Mouse (Mus musculus) spleen, adult 2 months (tissue): Measurements from ENCODE around the gene Yars. TPM values are rescaled to one million over a fixed set of nuclear protein-coding genes. Genes with fewer than 3 reads are reported as not detected.

Experiments used
- DNase-seq, 2 experiments: peaks; one replicate each; pipeline versions ENCODE4 v3.0.0 to v3.0.0-alpha.2; 2012 to 2021; ENCODE audit warnings: low spot score in 2 of 2, low read depth in 1 of 2
- H3K27ac ChIP-seq: fragments of 200-500 bp; 2 replicates; pipeline ENCODE4 v1.5.1; 2012; ENCODE audit warnings: low read length, inconsistent platforms; ENCODE audit not compliant: insufficient read depth
- H3K27me3 ChIP-seq: fragments of 200-500 bp; 2 replicates; pipeline ENCODE4 v1.6.1; 2012; ENCODE audit warnings: mild to moderate bottlenecking, moderate library complexity, low read length, inconsistent platforms; ENCODE audit not compliant: control insufficient read depth, insufficient read depth
- H3K36me3 ChIP-seq: fragments of 200-500 bp; 2 replicates; pipeline ENCODE4 v1.6.1; 2012; ENCODE audit warnings: mild to moderate bottlenecking, low read length, inconsistent platforms; ENCODE audit not compliant: control insufficient read depth, insufficient read depth
- H3K4me1 ChIP-seq: fragments of 200-500 bp; 2 replicates; pipeline ENCODE4 v1.6.1; 2011; ENCODE audit warnings: inconsistent platforms; ENCODE audit not compliant: control insufficient read depth, insufficient read depth, insufficient read length
- H3K4me3 ChIP-seq: fragments of 200-500 bp; 2 replicates; pipeline ENCODE4 v1.5.1; 2011; ENCODE audit warnings: mild to moderate bottlenecking, inconsistent platforms; ENCODE audit not compliant: insufficient read depth, insufficient read length; ENCODE audit errors: extremely low read depth
- CTCF ChIP-seq: fragments of 200-500 bp; IDR thresholded peaks from 2 replicates; pipeline ENCODE4 v1.5.1; 2011; ENCODE audit warnings: mild to moderate bottlenecking, inconsistent platforms; ENCODE audit not compliant: insufficient read depth, insufficient read length, insufficient replicate concordance; ENCODE audit errors: extremely low read depth
- POLR2A ChIP-seq: fragments of 200-500 bp; IDR thresholded peaks from 2 replicates; pipeline ENCODE4 v1.6.1; 2011; ENCODE audit warnings: low read depth, low read length, inconsistent platforms
- WGBS: fragments of 180-500 bp; shearing (Covaris S2); methylation state at CpG from one replicate; pipeline ENCODE4 v1.1.7; 2018; 5-methylcytosine and 5-hydroxymethylcytosine counted together
- polyA plus RNA-seq: library from polyadenylated mRNA; depleted of rRNA; stranded (reverse); fragments of >200 nt; gene quantifications from 2 replicates; pipeline ENCODE4 v1.2.3, GENCODE M21; 2012

Yars gene
- polyA plus RNA-seq, 1 experiment, result 8.6 TPM

- TF ChIP-seq POLR2A (no peak), CTCF (no peak)
- no peaks in the 10 kb centered on the region for H3K4me1 ChIP-seq
- H3K27me3 ChIP-seq, result no peaks in the 10 kb centered on the region
- H3K36me3 ChIP-seq, result no peaks in the 10 kb centered on the region
- 86% methylated on average over 22 of the region's 22 CpGs for WGBS
- DNase-seq, result no peak
- no peak overlapping the region for H3K4me3 ChIP-seq
- H3K27ac ChIP-seq, result no peak overlapping the region
Observed at GRCm38 (mm10) chr4:129227170-129227984, 37.8 kb downstream of the Yars start.

- TF ChIP-seq POLR2A (no peak), CTCF (no peak)
- DNase-seq, result no peak
- Histone ChIP-seq H3K36me3 (no peaks in the 10 kb centered on the region), H3K27ac (no peak overlapping the region), H3K27me3 (no peaks in the 10 kb centered on the region), H3K4me1 (no peaks in the 10 kb centered on the region), H3K4me3 (no peak overlapping the region)
- WGBS, result 85% methylated on average over 8 of the region's 8 CpGs
Observed at GRCm38 (mm10) chr4:129227985-129228381, 38.4 kb downstream of the Yars start.

GRCm38 (mm10) chr4:129230926-129231325 is 41.4 kb downstream of the Yars start:
- Histone ChIP-seq H3K27me3 (no peaks in the 10 kb centered on the region), H3K36me3 (no peaks in the 10 kb centered on the region), H3K4me3 (no peak overlapping the region), H3K27ac (no peak overlapping the region), H3K4me1 (peaks cover 2% of the 10 kb centered on the region; the same call in 1 of the 2 replicates)
- TF ChIP-seq POLR2A, result no peak
- TF ChIP-seq CTCF, result no peak
- 91% methylated on average over 8 of the region's 8 CpGs for WGBS
- DNase-seq, result no peak

- DNase-seq, result no peak
- WGBS, result 92% methylated on average over 12 of the region's 12 CpGs
- Histone ChIP-seq H3K4me3 (no peak overlapping the region), H3K27me3 (no peaks in the 10 kb centered on the region), H3K27ac (no peak overlapping the region), H3K4me1 (peaks cover 2% of the 10 kb centered on the region; the same call in 1 of the 2 replicates), H3K36me3 (no peaks in the 10 kb centered on the region)
- no peak for TF ChIP-seq POLR2A
- no peak for TF ChIP-seq CTCF
Observed at GRCm38 (mm10) chr4:129231594-129232450, 42.3 kb downstream of the Yars start.

GRCm38 (mm10) chr4:129232561-129233360 is 43.2 kb downstream of the Yars start:
- no peaks in the 10 kb centered on the region for H3K27me3 ChIP-seq
- H3K4me3 ChIP-seq, result no peak overlapping the region
- no peak overlapping the region for H3K27ac ChIP-seq
- peaks cover 2% of the 10 kb centered on the region; the same call in 1 of the 2 replicates for H3K4me1 ChIP-seq
- no peaks in the 10 kb centered on the region for H3K36me3 ChIP-seq
- DNase-seq, result no peak
- TF ChIP-seq CTCF (no peak), POLR2A (no peak)
- 95% methylated on average over 9 of the region's 9 CpGs for WGBS

GRCm38 (mm10) chr4:129234488-129234887 is 44.9 kb downstream of the Yars start:
- H3K27me3 ChIP-seq, result 0 out of 2 replicates have a peak, but pooled peaks cover 1% of the 10 kb centered on the region
- no peak overlapping the region for H3K4me3 ChIP-seq
- no peaks in the 10 kb centered on the region for H3K36me3 ChIP-seq
- 34% methylated on average over 7 of the region's 7 CpGs for WGBS
- H3K27ac ChIP-seq, result no peak overlapping the region
- H3K4me1 ChIP-seq, result peaks cover 2% of the 10 kb centered on the region; the same call in 1 of the 2 replicates
- no peak for DNase-seq
- no peak for TF ChIP-seq POLR2A
- no peak for TF ChIP-seq CTCF
